Mouse (Mus musculus) kidney, embryonic 14.5 days (tissue): ENCODE results near the gene Snrpa. TPM values are rescaled to one million over a fixed set of nuclear protein-coding genes. Genes with fewer than 3 reads are reported as not detected.

Source experiments
- ATAC-seq: fragments of 200-750 bp; cut with Nextera tagmentation; 2 replicates; pipeline ENCODE4 v1.8.0; 2017; ENCODE audit warnings: moderate number of reproducible peaks, mild to moderate bottlenecking, moderate TSS enrichment, moderate library complexity; ENCODE audit not compliant: low FRiP score, low TSS enrichment
- H3K27ac ChIP-seq: fragments of 300-500 bp; sonication (generic); 2 replicates; pipeline ENCODE4 v1.5.1; 2014; ENCODE audit warnings: low read depth, mild to moderate bottlenecking, low read length, moderate library complexity, mixed read lengths
- H3K27me3 ChIP-seq: fragments of 300-500 bp; sonication (generic); 2 replicates; pipeline ENCODE4 v1.6.1; 2014; ENCODE audit warnings: mild to moderate bottlenecking, low read length; ENCODE audit not compliant: control insufficient read depth, insufficient read depth
- H3K36me3 ChIP-seq: fragments of 300-500 bp; sonication (generic); 2 replicates; pipeline ENCODE4 v1.6.1; 2014; ENCODE audit warnings: low read length, mixed read lengths; ENCODE audit not compliant: control insufficient read depth, insufficient read depth
- H3K4me1 ChIP-seq: fragments of 300-500 bp; sonication (generic); 2 replicates; pipeline ENCODE4 v1.6.1; 2014; ENCODE audit warnings: low read length, mixed read lengths; ENCODE audit not compliant: control insufficient read depth, insufficient read depth
- H3K4me2 ChIP-seq: fragments of 300-500 bp; sonication (generic); replicated peaks from 2 replicates; pipeline ENCODE4 v1.6.1; 2014; ENCODE audit warnings: low read depth, mild to moderate bottlenecking, low read length
- H3K4me3 ChIP-seq: fragments of 300-500 bp; sonication (generic); 2 replicates; pipeline ENCODE4 v1.5.1; 2014; ENCODE audit warnings: mild to moderate bottlenecking, low read length
- H3K9ac ChIP-seq: fragments of 300-500 bp; sonication (generic); 2 replicates; pipeline ENCODE4 v1.6.1; 2014; ENCODE audit warnings: low read depth, mild to moderate bottlenecking, low read length, moderate library complexity
- H3K9me3 ChIP-seq: fragments of 300-500 bp; sonication (generic); 2 replicates; pipeline ENCODE4 v1.6.1; 2016; ENCODE audit warnings: low read length; ENCODE audit not compliant: control insufficient read depth
- WGBS: fragments of 180-500 bp; shearing (Covaris S2); extraction: QIAGEN DNeasy Blood & Tissue Kit; methylation state at CpG from one replicate; pipeline ENCODE4 v1.1.7; 2014; 5-methylcytosine and 5-hydroxymethylcytosine counted together
- polyA plus RNA-seq: library from polyadenylated mRNA; unstranded; fragments of >200 nt; fragmentation: Nextera tagmentation; extraction: Ambion mirVana; gene quantifications from 2 replicates; pipeline ENCODE4 v1.2.1, GENCODE M21; 2014

Snrpa gene
- polyA plus RNA-seq, 1 experiment from 2014 or later, result 327 TPM

GRCm38 (mm10) chr7:27166229-27166613 is 29.9 kb downstream of the Snrpa start:
- H3K27me3 ChIP-seq, result no peaks in the 10 kb centered on the region
- 2% methylated on average over 42 of the region's 43 CpGs for WGBS
- H3K4me2 ChIP-seq, result peak overlapping the region; percentile 51
- H3K9ac ChIP-seq, result peak overlapping the region; percentile 87
- H3K4me1 ChIP-seq, result peaks cover 34% of the 10 kb centered on the region
- ATAC-seq, result peak; percentile 81
- peak overlapping the region; percentile 97 for H3K27ac ChIP-seq
- no peaks in the 10 kb centered on the region for H3K9me3 ChIP-seq
- peaks cover 44% of the 10 kb centered on the region; the same call in 1 of the 2 replicates for H3K36me3 ChIP-seq
- peak overlapping the region; percentile 73 for H3K4me3 ChIP-seq

GRCm38 (mm10) chr7:27165696-27166095 is 30.4 kb downstream of the Snrpa start:
- Histone ChIP-seq H3K36me3 (peaks cover 41% of the 10 kb centered on the region; the same call in 1 of the 2 replicates), H3K4me3 (peak overlapping the region; percentile 73), H3K27me3 (no peaks in the 10 kb centered on the region), H3K9ac (peak overlapping the region; percentile 87), H3K9me3 (no peaks in the 10 kb centered on the region), H3K4me2 (peak overlapping the region; percentile 51), H3K27ac (peak overlapping the region; percentile 97), H3K4me1 (peaks cover 38% of the 10 kb centered on the region)
- 2% methylated on average over 8 of the region's 8 CpGs for WGBS
- ATAC-seq, result no peak

GRCm38 (mm10) chr7:27165007-27165655 is 30.9 kb downstream of the Snrpa start:
- ATAC-seq, result no peak
- H3K4me3 ChIP-seq, result peak overlapping the region; percentile 73
- H3K27me3 ChIP-seq, result no peaks in the 10 kb centered on the region
- peak overlapping the region; percentile 87; the same call in 1 of the 2 replicates for H3K9ac ChIP-seq
- H3K9me3 ChIP-seq, result no peaks in the 10 kb centered on the region
- peak overlapping the region; percentile 51 for H3K4me2 ChIP-seq
- H3K36me3 ChIP-seq, result peaks cover 41% of the 10 kb centered on the region; the same call in 1 of the 2 replicates
- 64% methylated on average over 23 of the region's 23 CpGs for WGBS
- H3K27ac ChIP-seq, result no peak overlapping the region
- H3K4me1 ChIP-seq, result peaks cover 38% of the 10 kb centered on the region

- peak overlapping the region; percentile 31; the same call in 1 of the 2 replicates for H3K9ac ChIP-seq
- WGBS, result 83% methylated on average over 33 of the region's 33 CpGs
- H3K36me3 ChIP-seq, result peaks cover 40% of the 10 kb centered on the region; the same call in 1 of the 2 replicates
- no peaks in the 10 kb centered on the region for H3K27me3 ChIP-seq
- H3K9me3 ChIP-seq, result no peaks in the 10 kb centered on the region
- ATAC-seq, result no peak
- peak overlapping the region; percentile 51 for H3K4me2 ChIP-seq
- H3K4me3 ChIP-seq, result peak overlapping the region; percentile 2; the same call in 1 of the 2 replicates
- H3K27ac ChIP-seq, result no peak overlapping the region; the same call in 1 of the 2 replicates
- peaks cover 38% of the 10 kb centered on the region for H3K4me1 ChIP-seq
Observed at GRCm38 (mm10) chr7:27164112-27164947, 31.7 kb downstream of the Snrpa start.

GRCm38 (mm10) chr7:27163450-27163805 is 32.6 kb downstream of the Snrpa start:
- no peak for ATAC-seq
- Histone ChIP-seq H3K4me2 (peak overlapping the region; percentile 51; the same call in 1 of the 2 replicates), H3K9me3 (no peaks in the 10 kb centered on the region), H3K9ac (peak overlapping the region; percentile 44), H3K4me3 (peak overlapping the region; percentile 14; the same call in 1 of the 2 replicates), H3K4me1 (peaks cover 38% of the 10 kb centered on the region), H3K27ac (no peak overlapping the region), H3K36me3 (peaks cover 49% of the 10 kb centered on the region), H3K27me3 (no peaks in the 10 kb centered on the region)
- 64% methylated on average over 5 of the region's 5 CpGs for WGBS

- Histone ChIP-seq H3K27ac (no peak overlapping the region), H3K4me3 (peak overlapping the region; percentile 14; the same call in 1 of the 2 replicates), H3K36me3 (peaks cover 54% of the 10 kb centered on the region), H3K9ac (peak overlapping the region; percentile 44), H3K9me3 (no peaks in the 10 kb centered on the region), H3K4me1 (peaks cover 38% of the 10 kb centered on the region), H3K27me3 (no peaks in the 10 kb centered on the region), H3K4me2 (peak overlapping the region; percentile 25; the same call in 1 of the 2 replicates)
- no peak for ATAC-seq
- WGBS, result 82% methylated on average over 5 of the region's 5 CpGs
Observed at GRCm38 (mm10) chr7:27162780-27163449, 33.2 kb downstream of the Snrpa start.

GRCm38 (mm10) chr7:27161744-27162143 is 34.3 kb downstream of the Snrpa start:
- H3K9me3 ChIP-seq, result no peaks in the 10 kb centered on the region
- H3K9ac ChIP-seq, result no peak overlapping the region

GRCm38 (mm10) chr7:27160921-27161320 is 35.1 kb downstream of the Snrpa start:
- H3K36me3 ChIP-seq, result peaks cover 63% of the 10 kb centered on the region
- no peak overlapping the region for H3K4me2 ChIP-seq
- H3K4me1 ChIP-seq, result peaks cover 38% of the 10 kb centered on the region
- H3K9me3 ChIP-seq, result no peaks in the 10 kb centered on the region
- no peak overlapping the region for H3K4me3 ChIP-seq
- WGBS, result 85% methylated on average over 3 of the region's 3 CpGs
- ATAC-seq, result no peak
- H3K9ac ChIP-seq, result no peak overlapping the region
- no peak overlapping the region for H3K27ac ChIP-seq
- H3K27me3 ChIP-seq, result no peaks in the 10 kb centered on the region

More at GRCm38 (mm10) chr7:27161744-27162143, 34.3 kb downstream of the Snrpa start:
- peaks cover 38% of the 10 kb centered on the region for H3K4me1 ChIP-seq
- H3K27me3 ChIP-seq, result no peaks in the 10 kb centered on the region
- H3K4me3 ChIP-seq, result no peak overlapping the region
- no peak overlapping the region for H3K4me2 ChIP-seq
- 67% methylated on average over 4 of the region's 4 CpGs for WGBS
- no peak for ATAC-seq
- peaks cover 63% of the 10 kb centered on the region for H3K36me3 ChIP-seq
- no peak overlapping the region for H3K27ac ChIP-seq
